Mouse (Mus musculus) heart, postnatal 0 days (tissue): ENCODE results near the gene Zmat3.

Experiments
- CTCF ChIP-seq: IDR thresholded peaks from 2 replicates; pipeline ENCODE4 v1.5.1; 2016; ENCODE audit warnings: antibody characterized with exemption, control low read depth, low read depth
- EP300 ChIP-seq: IDR thresholded peaks from 2 replicates; pipeline ENCODE4 v1.6.1; 2016; ENCODE audit warnings: antibody characterized with exemption, low read depth

DNA sequence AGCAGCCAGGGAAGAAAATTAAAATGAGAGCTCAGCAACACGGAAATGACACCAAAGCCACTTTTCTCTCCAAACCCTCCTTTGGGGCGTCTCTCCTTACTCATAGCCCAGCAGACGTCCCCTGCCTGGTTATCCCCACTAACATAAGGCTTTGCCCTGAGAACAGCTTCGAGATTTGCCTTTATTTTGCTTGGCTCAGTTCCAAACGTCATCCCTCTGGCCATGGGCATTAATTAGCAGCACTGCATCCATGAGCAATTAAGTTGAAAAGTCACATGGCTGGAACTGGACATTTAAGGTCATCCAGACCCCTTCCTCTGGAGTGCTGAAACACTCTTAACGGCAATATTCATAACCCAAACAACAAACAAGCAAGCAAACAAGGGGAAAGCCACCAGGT, 4.6 kb downstream of the Zmat3 start:
- TF ChIP-seq CTCF (no peak), EP300 (no peak)
